Mouse (Mus musculus): ENCODE results near the gene Tpst1. TPM values are rescaled to one million over a fixed set of nuclear protein-coding genes. Genes with fewer than 3 reads are reported as not detected.
A peak's percentile ranks its signal among the peaks of the same experiment; 100 is the strongest.

Tpst1 gene
- polyA plus RNA-seq, 1 experiment from 2014 or later = 63.0 TPM

DNA sequence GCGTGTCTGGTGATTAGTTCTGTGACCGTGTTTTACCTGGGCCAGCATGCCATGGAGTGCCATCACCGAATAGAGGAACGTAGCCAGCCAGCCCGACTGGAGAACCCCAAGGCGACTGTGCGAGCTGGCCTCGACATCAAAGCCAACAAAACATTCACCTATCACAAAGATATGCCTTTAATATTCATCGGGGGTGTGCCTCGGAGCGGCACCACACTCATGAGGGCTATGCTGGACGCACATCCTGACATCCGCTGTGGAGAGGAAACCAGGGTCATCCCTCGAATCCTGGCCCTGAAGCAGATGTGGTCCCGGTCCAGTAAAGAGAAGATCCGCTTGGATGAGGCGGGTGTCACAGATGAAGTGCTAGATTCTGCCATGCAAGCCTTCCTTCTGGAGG, 28.6 kb downstream of the Tpst1 start:
- Histone ChIP-seq H3K36me3 (replicated peaks; ENCODE audit: control insufficient read depth, insufficient read depth) (peaks cover 29% of the 10 kb centered on the region), H3K4me1 (replicated peaks; ENCODE audit: control insufficient read depth, insufficient read depth, low read length) (no peaks in the 10 kb centered on the region), H3K4me3 (replicated peaks; ENCODE audit: low read length) (no peak overlapping the region), H3K9ac (no peak overlapping the region), H3K4me2 (replicated peaks) (no peak overlapping the region), H3K27ac (no peak overlapping the region), H3K27me3 (ENCODE audit: control insufficient read depth, insufficient read depth, low read length) (no peaks in the 10 kb centered on the region), H3K9me3 (ENCODE audit: control insufficient read depth, low read length) (no peaks in the 10 kb centered on the region)
- WGBS = 97% methylated on average over 17 of the region's 17 CpGs
- ATAC-seq (ENCODE audit: low FRiP score) (no peak), DNase-seq (ENCODE audit: low spot score) (no peak)

GRCm38 (mm10) chr5:130109348-130109747, 36.2 kb downstream of the Tpst1 start:
- H3K4me2 ChIP-seq (replicated peaks) = no peak overlapping the region
- DNase-seq (ENCODE audit: low spot score) (no peak), ATAC-seq (ENCODE audit: low FRiP score) (no peak)
- H3K27ac ChIP-seq = no peak overlapping the region
- H3K4me3 ChIP-seq (replicated peaks; ENCODE audit: low read length) = no peak overlapping the region
- H3K4me1 ChIP-seq (replicated peaks; ENCODE audit: control insufficient read depth, insufficient read depth, low read length) = no peaks in the 10 kb centered on the region
- 96% methylated on average over 3 of the region's 3 CpGs for WGBS
- no peak overlapping the region for H3K9ac ChIP-seq
- H3K36me3 ChIP-seq (replicated peaks; ENCODE audit: control insufficient read depth, insufficient read depth) = peaks cover 26% of the 10 kb centered on the region
- H3K9me3 ChIP-seq (ENCODE audit: control insufficient read depth, low read length) = no peaks in the 10 kb centered on the region
- no peaks in the 10 kb centered on the region for H3K27me3 ChIP-seq (ENCODE audit: control insufficient read depth, insufficient read depth, low read length)

DNA sequence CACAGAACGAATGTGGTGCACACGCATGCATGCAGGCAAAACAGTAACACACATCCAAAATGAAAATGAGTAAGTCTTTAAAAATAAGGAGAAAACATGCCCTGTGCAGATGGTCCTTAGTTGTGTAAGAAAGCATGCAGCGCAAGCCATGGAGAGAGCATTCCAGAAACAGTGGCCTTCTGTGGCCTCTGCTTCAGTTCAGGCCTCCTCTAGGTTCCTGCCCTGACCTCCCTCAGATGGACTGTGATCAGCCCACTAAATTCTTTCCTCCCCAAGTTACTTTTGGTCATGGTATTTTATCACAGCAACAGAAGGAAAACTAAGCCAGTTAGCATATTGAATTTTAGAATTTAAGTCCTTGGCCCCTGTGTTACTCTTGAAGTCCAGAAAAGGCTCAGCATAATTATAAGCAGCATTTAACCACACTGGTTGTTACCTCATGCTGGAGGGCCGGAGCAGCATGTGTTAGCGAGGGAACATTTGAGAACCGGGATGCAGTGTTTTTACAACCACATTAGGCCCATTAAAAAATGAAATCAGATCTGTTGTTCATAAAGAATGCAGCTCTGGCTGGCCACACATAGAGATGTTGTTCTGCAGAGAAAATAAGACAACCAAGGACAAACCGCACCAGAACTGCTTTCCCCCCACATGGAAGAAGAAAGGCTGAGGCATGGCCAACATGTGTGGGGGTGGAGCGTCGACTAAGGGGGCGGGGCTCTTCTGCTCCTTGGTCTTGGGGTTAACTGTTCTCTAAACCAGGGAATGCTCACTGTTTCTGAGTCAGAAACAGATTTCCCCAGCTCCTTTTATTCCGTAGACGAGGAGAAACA, 37.7 kb downstream of the Tpst1 start:
- Histone ChIP-seq H3K36me3 (replicated peaks; ENCODE audit: control insufficient read depth, insufficient read depth) (peaks cover 28% of the 10 kb centered on the region; the same call in 1 of the 2 replicates), H3K4me2 (replicated peaks) (no peak overlapping the region), H3K9me3 (ENCODE audit: control insufficient read depth, low read length) (no peaks in the 10 kb centered on the region), H3K9ac (no peak overlapping the region), H3K4me1 (replicated peaks; ENCODE audit: control insufficient read depth, insufficient read depth, low read length) (no peaks in the 10 kb centered on the region), H3K27ac (no peak overlapping the region), H3K4me3 (replicated peaks; ENCODE audit: low read length) (no peak overlapping the region), H3K27me3 (ENCODE audit: control insufficient read depth, insufficient read depth, low read length) (no peaks in the 10 kb centered on the region)
- ATAC-seq (ENCODE audit: low FRiP score) (no peak), DNase-seq (ENCODE audit: low spot score) (no peak)
- 85% methylated on average over 12 of the region's 12 CpGs for WGBS

GRCm38 (mm10) chr5:130112653-130113052, 39.5 kb downstream of the Tpst1 start:
- H3K9me3 ChIP-seq (ENCODE audit: control insufficient read depth, low read length) = no peaks in the 10 kb centered on the region
- no peak overlapping the region for H3K4me2 ChIP-seq (replicated peaks)
- no peak for ATAC-seq (ENCODE audit: low FRiP score)

GRCm38 (mm10) chr5:130116116-130116515, 43.0 kb downstream of the Tpst1 start:
- Histone ChIP-seq H3K9me3 (ENCODE audit: control insufficient read depth, low read length) (no peaks in the 10 kb centered on the region), H3K4me1 (replicated peaks; ENCODE audit: control insufficient read depth, insufficient read depth, low read length) (0 out of 2 replicates have a peak, but pooled peaks cover 7% of the 10 kb centered on the region), H3K9ac (no peak overlapping the region), H3K36me3 (replicated peaks; ENCODE audit: control insufficient read depth, insufficient read depth) (peaks cover 14% of the 10 kb centered on the region; the same call in 1 of the 2 replicates), H3K4me2 (replicated peaks) (no peak overlapping the region), H3K4me3 (replicated peaks; ENCODE audit: low read length) (no peak overlapping the region), H3K27ac (no peak overlapping the region), H3K27me3 (ENCODE audit: control insufficient read depth, insufficient read depth, low read length) (no peaks in the 10 kb centered on the region)
- WGBS = 90% methylated on average over 12 of the region's 12 CpGs
- ATAC-seq (ENCODE audit: low FRiP score) (no peak), DNase-seq (ENCODE audit: low spot score) (no peak)

More at GRCm38 (mm10) chr5:130112653-130113052, 39.5 kb downstream of the Tpst1 start:
- Histone ChIP-seq H3K36me3 (replicated peaks; ENCODE audit: control insufficient read depth, insufficient read depth) (peaks cover 32% of the 10 kb centered on the region; the same call in 1 of the 2 replicates), H3K27me3 (ENCODE audit: control insufficient read depth, insufficient read depth, low read length) (no peaks in the 10 kb centered on the region), H3K4me3 (replicated peaks; ENCODE audit: low read length) (no peak overlapping the region), H3K27ac (no peak overlapping the region), H3K4me1 (replicated peaks; ENCODE audit: control insufficient read depth, insufficient read depth, low read length) (no peaks in the 10 kb centered on the region), H3K9ac (no peak overlapping the region)
- no peak for DNase-seq (ENCODE audit: low spot score)

GRCm38 (mm10) chr5:130116857-130117256, 43.7 kb downstream of the Tpst1 start:
- Histone ChIP-seq H3K27ac (no peak overlapping the region), H3K4me1 (replicated peaks; ENCODE audit: control insufficient read depth, insufficient read depth, low read length) (0 out of 2 replicates have a peak, but pooled peaks cover 7% of the 10 kb centered on the region), H3K9me3 (ENCODE audit: control insufficient read depth, low read length) (no peaks in the 10 kb centered on the region), H3K36me3 (replicated peaks; ENCODE audit: control insufficient read depth, insufficient read depth) (peaks cover 14% of the 10 kb centered on the region; the same call in 1 of the 2 replicates), H3K4me2 (replicated peaks) (no peak overlapping the region), H3K4me3 (replicated peaks; ENCODE audit: low read length) (no peak overlapping the region), H3K27me3 (ENCODE audit: control insufficient read depth, insufficient read depth, low read length) (no peaks in the 10 kb centered on the region), H3K9ac (no peak overlapping the region)
- ATAC-seq (ENCODE audit: low FRiP score) (no peak), DNase-seq (ENCODE audit: low spot score) (no peak)
- 93% methylated on average over 7 of the region's 7 CpGs for WGBS

GRCm38 (mm10) chr5:130117932-130118331, 44.8 kb downstream of the Tpst1 start:
- Histone ChIP-seq H3K4me1 (replicated peaks; ENCODE audit: control insufficient read depth, insufficient read depth, low read length) (0 out of 2 replicates have a peak, but pooled peaks cover 7% of the 10 kb centered on the region), H3K4me3 (replicated peaks; ENCODE audit: low read length) (no peak overlapping the region), H3K27ac (no peak overlapping the region), H3K27me3 (ENCODE audit: control insufficient read depth, insufficient read depth, low read length) (no peaks in the 10 kb centered on the region), H3K4me2 (replicated peaks) (no peak overlapping the region), H3K36me3 (replicated peaks; ENCODE audit: control insufficient read depth, insufficient read depth) (peaks cover 14% of the 10 kb centered on the region; the same call in 1 of the 2 replicates), H3K9ac (no peak overlapping the region), H3K9me3 (ENCODE audit: control insufficient read depth, low read length) (no peaks in the 10 kb centered on the region)
- 79% methylated on average over 6 of the region's 6 CpGs for WGBS
- ATAC-seq (ENCODE audit: low FRiP score) (no peak), DNase-seq (ENCODE audit: low spot score) (no peak)

DNA sequence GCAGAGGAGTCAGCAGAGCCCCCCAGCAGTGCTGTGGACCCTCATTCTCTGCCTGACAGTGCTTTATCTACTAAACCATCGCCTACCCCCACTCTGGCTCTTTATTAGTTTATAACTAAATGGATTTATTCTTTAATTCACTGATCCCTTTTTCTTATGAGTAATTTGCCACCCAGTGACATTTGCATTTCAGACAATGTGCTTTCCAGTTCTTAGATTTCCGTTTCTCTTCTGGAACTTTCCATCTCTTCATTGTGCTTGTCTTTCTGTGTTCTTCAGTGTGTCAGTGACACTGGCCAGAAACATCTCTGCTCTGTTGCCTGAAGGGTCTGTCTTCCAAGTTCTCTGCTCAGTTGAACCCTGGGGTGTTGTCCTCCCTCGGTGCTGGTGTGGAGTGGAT, 46.1 kb downstream of the Tpst1 start:
- Histone ChIP-seq H3K27ac (no peak overlapping the region), H3K27me3 (ENCODE audit: control insufficient read depth, insufficient read depth, low read length) (no peaks in the 10 kb centered on the region), H3K4me2 (replicated peaks) (no peak overlapping the region), H3K9ac (no peak overlapping the region), H3K4me3 (replicated peaks; ENCODE audit: low read length) (no peak overlapping the region), H3K36me3 (replicated peaks; ENCODE audit: control insufficient read depth, insufficient read depth) (peaks cover 14% of the 10 kb centered on the region; the same call in 1 of the 2 replicates), H3K4me1 (replicated peaks; ENCODE audit: control insufficient read depth, insufficient read depth, low read length) (0 out of 2 replicates have a peak, but pooled peaks cover 7% of the 10 kb centered on the region), H3K9me3 (ENCODE audit: control insufficient read depth, low read length) (no peaks in the 10 kb centered on the region)
- ATAC-seq (ENCODE audit: low FRiP score) (no peak), DNase-seq (ENCODE audit: low spot score) (no peak)
- 82% methylated on average over 3 of the region's 3 CpGs for WGBS

GRCm38 (mm10) chr5:130120070-130120736, 47.1 kb downstream of the Tpst1 start:
- Histone ChIP-seq H3K9me3 (ENCODE audit: control insufficient read depth, low read length) (no peaks in the 10 kb centered on the region), H3K27me3 (ENCODE audit: control insufficient read depth, insufficient read depth, low read length) (no peaks in the 10 kb centered on the region), H3K36me3 (replicated peaks; ENCODE audit: control insufficient read depth, insufficient read depth) (peaks cover 5% of the 10 kb centered on the region; the same call in 1 of the 2 replicates), H3K4me2 (replicated peaks) (no peak overlapping the region), H3K4me3 (replicated peaks; ENCODE audit: low read length) (no peak overlapping the region), H3K4me1 (replicated peaks; ENCODE audit: control insufficient read depth, insufficient read depth, low read length) (0 out of 2 replicates have a peak, but pooled peaks cover 7% of the 10 kb centered on the region), H3K27ac (peak overlapping the region; percentile 7; the same call in 1 of the 2 replicates), H3K9ac (no peak overlapping the region)
- WGBS = 90% methylated on average over 12 of the region's 12 CpGs
- ATAC-seq (ENCODE audit: low FRiP score) (no peak), DNase-seq (ENCODE audit: low spot score) (no peak)
